Mouse (Mus musculus): Measurements from ENCODE around the gene Pex12. TPM values are rescaled to one million over a fixed set of nuclear protein-coding genes. Genes with fewer than 3 reads are reported as not detected.

Pex12 gene
- polyA plus RNA-seq, 1 experiment from 2014 or later: 13.2 TPM

DNA sequence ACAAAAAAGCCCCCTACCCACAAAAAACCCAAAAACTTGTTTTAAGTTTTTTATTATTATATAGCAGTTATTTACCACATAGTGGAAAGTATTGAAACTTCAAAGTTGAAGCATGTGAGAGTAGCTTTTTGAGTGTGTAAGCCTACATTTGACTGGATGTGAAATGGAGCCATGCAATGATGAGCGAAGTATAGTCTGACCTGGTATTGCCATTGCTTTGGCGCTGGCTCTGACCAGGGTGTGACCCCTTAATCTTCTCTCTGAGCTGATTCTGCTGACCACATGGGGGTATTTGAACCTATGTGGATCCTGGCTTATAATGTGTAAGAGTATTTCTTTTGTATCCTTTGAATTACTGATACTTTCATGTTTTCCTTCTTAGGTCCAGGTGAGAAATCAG lies 8.3 kb downstream of the Pex12 start:
- Histone ChIP-seq H3K4me1 (ENCODE audit: control insufficient read depth, insufficient read depth, low read length) (peaks cover 8% of the 10 kb centered on the region; the same call in 1 of the 2 replicates), H3K9me3 (ENCODE audit: control insufficient read depth, low read length) (no peaks in the 10 kb centered on the region), H3K27me3 (ENCODE audit: control insufficient read depth, insufficient read depth, low read length) (no peaks in the 10 kb centered on the region), H3K4me2 (ENCODE audit: low read depth, severe bottlenecking) (no peak overlapping the region), H3K9ac (ENCODE audit: low read length) (no peak overlapping the region), H3K27ac (replicated peaks; ENCODE audit: low read depth, low read length) (no peak overlapping the region), H3K36me3 (ENCODE audit: control insufficient read depth, insufficient read depth, low read length) (no peaks in the 10 kb centered on the region; the same call in 1 of the 2 replicates), H3K4me3 (ENCODE audit: low read depth, low read length) (no peak overlapping the region)
- ATAC-seq (ENCODE audit: insufficient number of reproducible peaks, low FRiP score, low TSS enrichment, low read depth) (no peak), DNase-seq (ENCODE audit: low spot score) (no peak)
- 94% methylated on average over 2 of the region's 2 CpGs for WGBS

DNA sequence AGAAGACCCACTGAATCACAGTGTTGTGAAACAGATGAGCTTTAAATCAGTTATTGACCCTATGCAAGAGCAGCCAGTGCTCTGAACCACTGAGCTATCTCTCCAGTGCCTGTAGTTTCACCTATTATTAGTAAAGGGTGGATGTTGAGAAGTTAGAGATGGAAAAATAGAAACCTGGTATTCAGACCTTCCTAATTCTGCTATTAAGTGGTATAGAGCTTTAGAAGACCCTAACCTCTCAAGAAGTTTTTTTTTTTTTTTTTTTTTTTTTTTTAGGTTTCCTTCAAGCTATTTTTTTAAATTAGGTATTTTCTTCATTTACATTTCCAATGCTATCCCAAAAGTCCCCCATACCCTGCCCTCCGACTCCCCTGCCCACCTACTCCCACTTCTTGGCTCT lies 9.2 kb downstream of the Pex12 start:
- no peaks in the 10 kb centered on the region for H3K9me3 ChIP-seq (ENCODE audit: control insufficient read depth, low read length)
- WGBS: 89% methylated on average over 1 of the region's 1 CpGs
- no peak for DNase-seq (ENCODE audit: low spot score)
- no peaks in the 10 kb centered on the region; the same call in 1 of the 2 replicates for H3K36me3 ChIP-seq (ENCODE audit: control insufficient read depth, insufficient read depth, low read length)
- peaks cover 8% of the 10 kb centered on the region; the same call in 1 of the 2 replicates for H3K4me1 ChIP-seq (ENCODE audit: control insufficient read depth, insufficient read depth, low read length)
- no peaks in the 10 kb centered on the region for H3K27me3 ChIP-seq (ENCODE audit: control insufficient read depth, insufficient read depth, low read length)
- H3K9ac ChIP-seq (ENCODE audit: low read length): no peak overlapping the region
- no peak overlapping the region for H3K27ac ChIP-seq (replicated peaks; ENCODE audit: low read depth, low read length)
- no peak for ATAC-seq (ENCODE audit: insufficient number of reproducible peaks, low FRiP score, low TSS enrichment, low read depth)
- H3K4me3 ChIP-seq (ENCODE audit: low read depth, low read length): peak overlapping the region; percentile 68; the same call in 1 of the 2 replicates
- peak overlapping the region; percentile 88 for H3K4me2 ChIP-seq (ENCODE audit: low read depth, severe bottlenecking)

DNA sequence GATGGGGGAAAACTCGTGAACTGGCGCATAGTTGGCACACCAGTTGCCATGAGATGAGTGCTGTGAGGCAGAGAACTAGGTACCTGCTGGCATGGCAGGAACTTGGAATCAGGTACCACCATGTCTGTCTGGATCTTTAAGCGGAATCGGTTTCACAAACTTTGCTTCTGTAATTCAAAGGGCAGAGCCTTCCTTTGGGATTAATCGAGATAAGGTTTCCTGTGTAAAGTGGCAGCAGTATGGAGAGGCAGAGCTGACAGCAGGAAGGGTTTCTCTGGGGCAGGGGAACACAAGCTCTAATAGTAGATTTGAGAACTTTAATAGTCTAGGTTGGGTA lies 10.2 kb downstream of the Pex12 start:
- Histone ChIP-seq H3K4me3 (ENCODE audit: low read depth, low read length) (peak overlapping the region; percentile 68), H3K4me1 (ENCODE audit: control insufficient read depth, insufficient read depth, low read length) (peaks cover 3% of the 10 kb centered on the region; the same call in 1 of the 2 replicates), H3K4me2 (ENCODE audit: low read depth, severe bottlenecking) (peak overlapping the region; percentile 88), H3K9me3 (ENCODE audit: control insufficient read depth, low read length) (no peaks in the 10 kb centered on the region), H3K36me3 (ENCODE audit: control insufficient read depth, insufficient read depth, low read length) (no peaks in the 10 kb centered on the region; the same call in 1 of the 2 replicates), H3K27me3 (ENCODE audit: control insufficient read depth, insufficient read depth, low read length) (no peaks in the 10 kb centered on the region), H3K27ac (replicated peaks; ENCODE audit: low read depth, low read length) (no peak overlapping the region), H3K9ac (ENCODE audit: low read length) (peak overlapping the region; percentile 84)
- 2% methylated on average over 5 of the region's 5 CpGs for WGBS
- DNase-seq (ENCODE audit: low spot score): peak; percentile 26
- no peak for ATAC-seq (ENCODE audit: insufficient number of reproducible peaks, low FRiP score, low TSS enrichment, low read depth)

DNA sequence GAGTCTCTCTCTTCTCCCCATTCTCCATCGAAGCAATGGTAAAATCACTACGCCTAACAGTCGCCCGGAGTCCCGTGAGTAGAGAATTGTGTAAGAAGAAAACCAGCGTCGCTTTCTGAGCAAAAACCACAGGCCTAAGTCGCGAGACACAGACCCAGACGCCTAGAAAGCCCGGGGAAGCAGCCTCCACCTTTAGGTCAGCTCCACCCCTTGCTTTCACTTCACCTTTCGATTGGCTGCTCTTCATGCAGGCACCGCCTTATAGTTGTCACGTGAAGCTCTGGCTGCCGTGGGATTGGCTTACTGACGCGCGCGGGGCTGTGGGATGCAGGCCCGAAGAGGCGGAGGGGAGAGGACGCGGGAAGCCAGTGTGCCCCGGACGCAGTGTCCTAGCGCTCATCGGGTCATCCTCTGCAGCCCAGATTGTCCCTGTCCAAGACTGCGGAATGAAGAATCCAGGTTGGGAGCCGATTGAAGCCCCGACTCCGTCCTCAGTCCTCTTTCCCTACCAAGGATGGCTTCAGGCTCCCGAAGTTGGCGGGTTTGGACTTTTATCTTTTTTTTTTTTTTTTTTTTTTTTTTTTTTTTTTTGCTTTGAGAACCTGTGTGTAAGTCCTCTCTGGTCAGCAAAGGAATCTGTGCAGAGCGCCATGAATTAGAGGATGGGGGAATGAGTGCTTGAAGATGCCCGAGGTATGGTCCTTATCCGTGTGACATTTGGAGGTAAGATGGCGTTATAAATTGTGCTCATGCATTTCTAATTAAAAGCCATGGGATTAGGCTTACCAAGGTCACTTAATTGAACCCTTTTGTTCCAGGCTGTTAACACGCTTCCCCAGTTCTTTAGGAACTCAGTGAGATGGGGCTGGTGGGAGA lies 10.8 kb downstream of the Pex12 start:
- ATAC-seq (ENCODE audit: insufficient number of reproducible peaks, low FRiP score, low TSS enrichment, low read depth) (peak; percentile 99), DNase-seq (ENCODE audit: low spot score) (peak; percentile 93)
- no peaks in the 10 kb centered on the region; the same call in 1 of the 2 replicates for H3K36me3 ChIP-seq (ENCODE audit: control insufficient read depth, insufficient read depth, low read length)
- H3K9ac ChIP-seq (ENCODE audit: low read length): peak overlapping the region; percentile 84
- H3K4me1 ChIP-seq (ENCODE audit: control insufficient read depth, insufficient read depth, low read length): peaks cover 3% of the 10 kb centered on the region; the same call in 1 of the 2 replicates
- peak overlapping the region; percentile 68 for H3K4me3 ChIP-seq (ENCODE audit: low read depth, low read length)
- H3K9me3 ChIP-seq (ENCODE audit: control insufficient read depth, low read length): no peaks in the 10 kb centered on the region
- H3K27me3 ChIP-seq (ENCODE audit: control insufficient read depth, insufficient read depth, low read length): no peaks in the 10 kb centered on the region
- H3K27ac ChIP-seq (replicated peaks; ENCODE audit: low read depth, low read length): peak overlapping the region; percentile 42; the same call in 1 of the 2 replicates
- WGBS: under 1% methylated on average over 38 of the region's 38 CpGs
- peak overlapping the region; percentile 88 for H3K4me2 ChIP-seq (ENCODE audit: low read depth, severe bottlenecking)

DNA sequence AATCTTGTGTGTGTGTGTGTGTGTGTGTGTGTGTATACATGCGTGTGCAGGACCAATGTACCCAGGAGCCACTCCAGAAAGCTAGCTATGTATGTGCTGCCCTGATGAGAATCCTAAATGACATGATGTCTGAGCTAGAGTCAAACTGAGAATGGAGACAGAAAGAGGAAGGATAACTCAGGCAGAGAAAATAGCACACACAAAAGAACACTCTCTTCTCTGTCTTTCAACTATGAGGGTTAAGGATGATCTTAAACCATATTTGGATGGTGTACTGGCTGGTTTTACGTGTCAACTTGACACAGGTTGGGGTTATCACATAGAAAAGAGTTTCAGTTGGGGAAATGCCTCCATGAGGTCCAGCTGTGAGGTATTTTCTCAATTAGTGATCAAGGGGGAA lies 12.8 kb downstream of the Pex12 start:
- ATAC-seq (ENCODE audit: insufficient number of reproducible peaks, low FRiP score, low TSS enrichment, low read depth) (no peak), DNase-seq (ENCODE audit: low spot score) (no peak)
- no peak overlapping the region for H3K4me3 ChIP-seq (ENCODE audit: low read depth, low read length)
- H3K4me2 ChIP-seq (ENCODE audit: low read depth, severe bottlenecking): no peak overlapping the region
- no peak overlapping the region for H3K9ac ChIP-seq (ENCODE audit: low read length)
- H3K4me1 ChIP-seq (ENCODE audit: control insufficient read depth, insufficient read depth, low read length): peaks cover 3% of the 10 kb centered on the region; the same call in 1 of the 2 replicates
- H3K27ac ChIP-seq (replicated peaks; ENCODE audit: low read depth, low read length): no peak overlapping the region
- 79% methylated on average over 2 of the region's 2 CpGs for WGBS
- no peaks in the 10 kb centered on the region for H3K36me3 ChIP-seq (ENCODE audit: control insufficient read depth, insufficient read depth, low read length)
- H3K9me3 ChIP-seq (ENCODE audit: control insufficient read depth, low read length): no peaks in the 10 kb centered on the region
- H3K27me3 ChIP-seq (ENCODE audit: control insufficient read depth, insufficient read depth, low read length): no peaks in the 10 kb centered on the region

DNA sequence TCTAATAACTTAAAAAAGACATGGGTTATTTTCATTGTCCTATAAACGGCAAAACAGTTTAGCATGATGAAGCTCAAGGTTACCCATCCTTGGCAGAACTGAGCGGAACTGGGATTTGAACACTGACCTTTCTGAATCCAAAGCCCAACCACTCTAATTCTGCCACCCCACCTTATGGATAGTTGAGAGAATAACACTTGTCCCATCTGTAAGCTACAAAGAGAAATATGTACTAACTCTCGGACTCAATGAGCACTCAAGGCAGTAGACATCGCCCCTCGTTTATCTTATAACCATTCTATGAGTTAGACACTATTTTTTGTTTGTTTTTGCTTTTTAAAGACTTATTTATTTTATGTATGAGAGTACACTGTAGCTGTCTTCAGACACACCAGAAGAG lies 13.3 kb downstream of the Pex12 start:
- Histone ChIP-seq H3K9me3 (ENCODE audit: control insufficient read depth, low read length) (no peaks in the 10 kb centered on the region), H3K9ac (ENCODE audit: low read length) (no peak overlapping the region), H3K4me3 (ENCODE audit: low read depth, low read length) (no peak overlapping the region), H3K27me3 (ENCODE audit: control insufficient read depth, insufficient read depth, low read length) (no peaks in the 10 kb centered on the region), H3K4me2 (ENCODE audit: low read depth, severe bottlenecking) (no peak overlapping the region), H3K27ac (replicated peaks; ENCODE audit: low read depth, low read length) (no peak overlapping the region), H3K4me1 (ENCODE audit: control insufficient read depth, insufficient read depth, low read length) (peaks cover 3% of the 10 kb centered on the region; the same call in 1 of the 2 replicates), H3K36me3 (ENCODE audit: control insufficient read depth, insufficient read depth, low read length) (no peaks in the 10 kb centered on the region)
- DNase-seq (ENCODE audit: low spot score): no peak
- WGBS: 92% methylated on average over 5 of the region's 5 CpGs
- no peak for ATAC-seq (ENCODE audit: insufficient number of reproducible peaks, low FRiP score, low TSS enrichment, low read depth)

DNA sequence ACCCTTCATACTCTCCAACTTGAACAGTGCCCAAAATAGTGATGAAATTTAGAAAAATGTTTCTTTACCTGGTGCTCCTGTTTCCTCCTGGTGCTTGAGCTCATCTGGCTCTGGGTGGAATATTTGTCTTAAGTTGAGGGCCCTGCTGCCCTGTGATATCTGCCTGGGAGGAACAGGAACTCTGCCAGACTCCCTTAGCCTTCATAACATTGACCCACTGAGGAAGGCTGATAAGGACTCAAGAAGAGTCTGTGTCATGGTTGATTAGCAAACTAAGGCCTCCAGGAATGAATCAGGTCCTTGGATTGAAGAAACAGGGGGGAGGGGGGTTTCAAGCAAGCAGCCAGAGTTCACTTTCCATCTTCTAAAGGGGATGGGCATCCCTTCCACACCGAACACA lies 15.8 kb downstream of the Pex12 start, which contains the start of gene Slfn14:
Gene Slfn14, minus strand, starts transcription at position 161 of the 400 bp plus-strand sequence.
- 72% methylated on average over 1 of the region's 1 CpGs for whole genome bisulfite sequencing
- ATAC-seq (ENCODE audit: insufficient number of reproducible peaks, low FRiP score, low TSS enrichment, low read depth): no peak

DNA sequence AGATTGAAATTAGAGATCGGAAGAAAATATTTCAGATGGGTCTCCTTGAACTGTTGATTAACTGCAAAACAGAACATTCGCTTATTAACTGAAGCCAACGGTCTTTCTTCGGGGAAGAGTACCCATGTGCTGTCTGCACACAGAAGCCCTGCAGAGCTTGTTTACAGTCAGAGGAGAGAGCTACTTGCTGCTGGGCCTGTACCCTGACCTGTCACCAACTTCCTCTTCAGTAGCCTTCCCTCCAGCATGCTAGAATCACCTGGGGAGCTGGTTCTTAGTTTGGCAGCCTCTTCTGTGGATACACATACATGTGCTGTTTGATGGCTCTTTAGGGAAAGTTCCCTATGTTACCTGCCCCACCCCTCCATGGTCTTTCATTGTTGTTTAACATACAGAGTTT lies 16.8 kb downstream of the Pex12 start:
- no peaks in the 10 kb centered on the region for H3K4me1 ChIP-seq (ENCODE audit: control insufficient read depth, insufficient read depth, low read length)
- no peak overlapping the region for H3K27ac ChIP-seq (replicated peaks; ENCODE audit: low read depth, low read length)
- H3K36me3 ChIP-seq (ENCODE audit: control insufficient read depth, insufficient read depth, low read length): no peaks in the 10 kb centered on the region
- WGBS: 94% methylated on average over 4 of the region's 4 CpGs
- no peak overlapping the region for H3K4me3 ChIP-seq (ENCODE audit: low read depth, low read length)
- no peak overlapping the region for H3K9ac ChIP-seq (ENCODE audit: low read length)
- no peaks in the 10 kb centered on the region for H3K27me3 ChIP-seq (ENCODE audit: control insufficient read depth, insufficient read depth, low read length)
- H3K4me2 ChIP-seq (ENCODE audit: low read depth, severe bottlenecking): no peak overlapping the region
- DNase-seq (ENCODE audit: low spot score): no peak
- no peaks in the 10 kb centered on the region for H3K9me3 ChIP-seq (ENCODE audit: control insufficient read depth, low read length)
- no peak for ATAC-seq (ENCODE audit: insufficient number of reproducible peaks, low FRiP score, low TSS enrichment, low read depth)

More for the DNA sequence above, 15.8 kb downstream of the Pex12 start, which contains the start of gene Slfn14:
- H3K4me3 ChIP-seq (ENCODE audit: low read depth, low read length): no peak within 1 kb of the TSS
- H3K9ac ChIP-seq (ENCODE audit: low read length): no peak within 1 kb of the TSS
- H3K9me3 ChIP-seq (ENCODE audit: control insufficient read depth, low read length): no peaks in the 10 kb centered on the region
- DNase-seq (ENCODE audit: low spot score): no peak
- H3K27ac ChIP-seq (replicated peaks; ENCODE audit: low read depth, low read length): no peak within 1 kb of the TSS
- H3K4me1 ChIP-seq (ENCODE audit: control insufficient read depth, insufficient read depth, low read length): no peaks in the 10 kb centered on the region
- H3K36me3 ChIP-seq (ENCODE audit: control insufficient read depth, insufficient read depth, low read length): no peaks in the 10 kb centered on the region
- H3K27me3 ChIP-seq (ENCODE audit: control insufficient read depth, insufficient read depth, low read length): no peaks in the 10 kb centered on the region
- H3K4me2 ChIP-seq (ENCODE audit: low read depth, severe bottlenecking): no peak within 1 kb of the TSS

Measured in limb, embryonic 11.5 days (tissue).